Mouse (Mus musculus) CH12.LX (cell line): ENCODE measurements at regions not wholly inside any gene's neighbourhood (a gene's known extent, or its start where the extent isn't known, plus 50 kb on each side); places are given as distances from the start of the nearest gene placed in this dataset.

Source experiments
- CHD2 ChIP-seq: IDR thresholded peaks from 2 replicates; pipeline ENCODE4 v1.6.1; 2011; ENCODE audit warnings: low read length, improper control_type of control experiment
- CTCF ChIP-seq, 2 experiments: IDR thresholded peaks in 1 of 2; conservative IDR thresholded peaks in 1 of 2; 2 replicates each; pipeline ENCODE4 v1.5.1; 2011 to 2012; ENCODE audit warnings: low read depth in 2 of 2, low read length in 2 of 2, improper control_type of control experiment in 1 of 2, inconsistent platforms in 1 of 2, mild to moderate bottlenecking in 1 of 2, moderate library complexity in 1 of 2
- E2F4 ChIP-seq: IDR thresholded peaks from 2 replicates; pipeline ENCODE4 v1.6.1; 2011; ENCODE audit warnings: low read depth, low read length, improper control_type of control experiment; ENCODE audit not compliant: insufficient replicate concordance
- EP300 ChIP-seq: IDR thresholded peaks from 2 replicates; pipeline ENCODE4 v1.6.1; 2011; ENCODE audit warnings: low read length, improper control_type of control experiment
- MAX ChIP-seq: IDR thresholded peaks from 2 replicates; pipeline ENCODE4 v1.6.1; 2011; ENCODE audit warnings: low read length, improper control_type of control experiment
- MEF2A ChIP-seq: IDR thresholded peaks from 2 replicates; pipeline ENCODE4 v1.6.1; 2014; ENCODE audit warnings: low read depth, mild to moderate bottlenecking, inconsistent platforms, low read length, improper control_type of control experiment, borderline replicate concordance
- MYC ChIP-seq: IDR thresholded peaks from 2 replicates; pipeline ENCODE4 v1.6.1; 2011; ENCODE audit warnings: low read depth, mild to moderate bottlenecking, improper control_type of control experiment, low read length
- POLR2A ChIP-seq: IDR thresholded peaks from 2 replicates; pipeline ENCODE4 v1.6.1; 2011; ENCODE audit warnings: low read depth, mild to moderate bottlenecking, improper control_type of control experiment, low read length
- RAD21 ChIP-seq: IDR thresholded peaks from 2 replicates; pipeline ENCODE4 v1.6.1; 2011; ENCODE audit warnings: low read depth, mild to moderate bottlenecking, low read length, improper control_type of control experiment, moderate library complexity
- TBP ChIP-seq: conservative IDR thresholded peaks from 2 replicates; pipeline ENCODE4 v1.6.1; 2011; ENCODE audit warnings: low read depth, low read length, improper control_type of control experiment
- TCF12 ChIP-seq: IDR thresholded peaks from 2 replicates; pipeline ENCODE4 v1.6.1; 2014; ENCODE audit warnings: low read depth, mild to moderate bottlenecking, inconsistent platforms, low read length, improper control_type of control experiment
- USF1 ChIP-seq: IDR thresholded peaks from 2 replicates; pipeline ENCODE4 v1.6.1; 2014; ENCODE audit warnings: low read depth, mild to moderate bottlenecking, inconsistent platforms, low read length, improper control_type of control experiment
- USF2 ChIP-seq: conservative IDR thresholded peaks from 2 replicates; pipeline ENCODE4 v1.6.1; 2011; ENCODE audit warnings: low read depth, low read length, improper control_type of control experiment

DNA sequence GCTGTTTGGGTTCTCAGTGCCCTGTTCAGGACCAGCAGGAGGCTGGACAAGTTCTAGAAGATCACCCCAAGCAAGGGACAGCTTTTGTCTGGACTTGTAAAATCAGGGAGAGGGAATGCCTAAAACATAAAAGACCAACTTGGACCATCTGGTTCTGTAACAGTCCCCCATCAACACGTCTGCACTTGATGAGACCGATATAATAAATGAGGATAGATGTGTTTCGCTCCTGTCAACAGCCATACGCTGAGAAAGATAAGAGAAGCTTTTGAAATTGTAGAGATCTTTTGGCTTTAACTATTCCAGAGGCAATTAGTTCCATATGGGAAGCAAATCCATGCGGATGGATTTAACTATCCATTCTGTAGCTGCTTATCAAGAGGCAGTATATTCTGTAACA, 2561.4 kb upstream of the Gm7489 start:
- TF ChIP-seq POLR2A (no peak), USF1 (no peak), CTCF (conservative IDR thresholded peaks at IDR 0.05 in 1 of 2, IDR thresholded peaks at IDR 0.05 in 1 of 2; ENCODE audit: low read depth in 2 of 2, low read length in 2 of 2) (no peak), TBP (no peak), EP300 (no peak), RAD21 (no peak), CHD2 (no peak), MAX (no peak), MEF2A (no peak), TCF12 (no peak), E2F4 (no peak), MYC (no peak), USF2 (no peak)
